Mouse (Mus musculus) E14TG2a.4 (cell line): ENCODE data around the gene Bicdl1.

Experiments used
- H3K27me3 ChIP-seq: 2 replicates; pipeline ENCODE4 v1.6.1; 2014; ENCODE audit warnings: low read length, control low read depth; ENCODE audit not compliant: insufficient read depth
- H3K36me3 ChIP-seq: 2 replicates; pipeline ENCODE4 v1.6.1; 2014; ENCODE audit warnings: low read length, control low read depth; ENCODE audit not compliant: insufficient read depth
- H3K4me1 ChIP-seq: replicated peaks from 2 replicates; pipeline ENCODE4 v1.6.1; 2014; ENCODE audit warnings: low read depth, low read length, control low read depth
- H3K4me3 ChIP-seq: replicated peaks from 2 replicates; pipeline ENCODE4 v1.5.1; 2014; ENCODE audit warnings: mild to moderate bottlenecking, low read length
- H3K9me3 ChIP-seq: 2 replicates; pipeline ENCODE4 v1.6.1; 2014; ENCODE audit warnings: low read length, control low read depth
- CTCF ChIP-seq: conservative IDR thresholded peaks from 2 replicates; pipeline ENCODE4 v1.5.1; 2014; ENCODE audit warnings: low read length
- NANOG ChIP-seq: IDR thresholded peaks from 2 replicates; pipeline ENCODE4 v1.6.1; 2014; ENCODE audit warnings: borderline replicate concordance, low read length, mixed read lengths
- POU5F1 ChIP-seq: IDR thresholded peaks from 2 replicates; pipeline ENCODE4 v1.6.1; 2014; ENCODE audit warnings: low read length, borderline replicate concordance

The Bicdl1 gene

GRCm38 (mm10) chr5:115701981-115702380, 29.4 kb downstream of the Bicdl1 start:
- Histone ChIP-seq H3K4me1 (peaks cover 46% of the 10 kb centered on the region), H3K9me3 (no peaks in the 10 kb centered on the region), H3K27me3 (no peaks in the 10 kb centered on the region), H3K36me3 (no peaks in the 10 kb centered on the region), H3K4me3 (no peak overlapping the region)
- TF ChIP-seq CTCF (no peak), POU5F1 (no peak), NANOG (no peak)

GRCm38 (mm10) chr5:115701215-115701614, 30.2 kb downstream of the Bicdl1 start:
- TF ChIP-seq POU5F1 (no peak), CTCF (no peak)
- Histone ChIP-seq H3K4me1 (peaks cover 54% of the 10 kb centered on the region), H3K9me3 (no peaks in the 10 kb centered on the region), H3K27me3 (no peaks in the 10 kb centered on the region), H3K36me3 (no peaks in the 10 kb centered on the region), H3K4me3 (no peak overlapping the region)

GRCm38 (mm10) chr5:115696811-115697210, 34.6 kb downstream of the Bicdl1 start:
- Histone ChIP-seq H3K36me3 (no peaks in the 10 kb centered on the region), H3K4me3 (no peak overlapping the region), H3K9me3 (no peaks in the 10 kb centered on the region), H3K4me1 (peaks cover 70% of the 10 kb centered on the region), H3K27me3 (no peaks in the 10 kb centered on the region)
- TF ChIP-seq NANOG (no peak), CTCF (no peak), POU5F1 (no peak)

GRCm38 (mm10) chr5:115695191-115695770, 36.1 kb downstream of the Bicdl1 start:
- Histone ChIP-seq H3K36me3 (no peaks in the 10 kb centered on the region), H3K4me3 (no peak overlapping the region), H3K9me3 (no peaks in the 10 kb centered on the region), H3K27me3 (no peaks in the 10 kb centered on the region), H3K4me1 (peaks cover 61% of the 10 kb centered on the region)
- TF ChIP-seq CTCF (no peak), POU5F1 (no peak), NANOG (no peak)

GRCm38 (mm10) chr5:115693271-115693670, 38.1 kb downstream of the Bicdl1 start:
- H3K27me3 ChIP-seq, result no peaks in the 10 kb centered on the region
- H3K4me3 ChIP-seq, result no peak overlapping the region
- TF ChIP-seq CTCF (no peak), POU5F1 (no peak), NANOG (no peak)
- no peaks in the 10 kb centered on the region for H3K9me3 ChIP-seq
- no peaks in the 10 kb centered on the region for H3K36me3 ChIP-seq
- H3K4me1 ChIP-seq, result peaks cover 56% of the 10 kb centered on the region

- TF ChIP-seq CTCF, result no peak
- TF ChIP-seq NANOG, result no peak
- no peak for TF ChIP-seq POU5F1
- H3K27me3 ChIP-seq, result no peaks in the 10 kb centered on the region
- no peak overlapping the region for H3K4me3 ChIP-seq
- H3K4me1 ChIP-seq, result no peaks in the 10 kb centered on the region
- no peaks in the 10 kb centered on the region for H3K36me3 ChIP-seq
- no peaks in the 10 kb centered on the region for H3K9me3 ChIP-seq
Observed at GRCm38 (mm10) chr5:115686716-115687115, 44.7 kb downstream of the Bicdl1 start.

- no peak overlapping the region for H3K4me3 ChIP-seq
- H3K36me3 ChIP-seq, result no peaks in the 10 kb centered on the region
- H3K9me3 ChIP-seq, result no peaks in the 10 kb centered on the region
- H3K27me3 ChIP-seq, result no peaks in the 10 kb centered on the region
- TF ChIP-seq POU5F1 (no peak), CTCF (no peak), NANOG (no peak)
- H3K4me1 ChIP-seq, result no peaks in the 10 kb centered on the region
Observed at GRCm38 (mm10) chr5:115685126-115685525, 46.3 kb downstream of the Bicdl1 start.

- H3K4me1 ChIP-seq, result peaks cover 11% of the 10 kb centered on the region
- no peak overlapping the region for H3K4me3 ChIP-seq
- H3K36me3 ChIP-seq, result peaks cover 41% of the 10 kb centered on the region
- no peaks in the 10 kb centered on the region for H3K27me3 ChIP-seq
- no peaks in the 10 kb centered on the region for H3K9me3 ChIP-seq
- TF ChIP-seq CTCF (no peak), NANOG (no peak), POU5F1 (no peak)
Observed at GRCm38 (mm10) chr5:115671846-115672245, 59.6 kb downstream of the Bicdl1 start.

- peaks cover 16% of the 10 kb centered on the region for H3K4me1 ChIP-seq
- H3K27me3 ChIP-seq, result no peaks in the 10 kb centered on the region
- no peak overlapping the region for H3K4me3 ChIP-seq
- peaks cover 41% of the 10 kb centered on the region for H3K36me3 ChIP-seq
- H3K9me3 ChIP-seq, result no peaks in the 10 kb centered on the region
- TF ChIP-seq POU5F1, result no peak
- TF ChIP-seq CTCF, result no peak
- TF ChIP-seq NANOG, result no peak
Observed at GRCm38 (mm10) chr5:115670406-115670805, 61.0 kb downstream of the Bicdl1 start.

GRCm38 (mm10) chr5:115669974-115670373, 61.4 kb downstream of the Bicdl1 start:
- H3K27me3 ChIP-seq, result no peaks in the 10 kb centered on the region
- no peak overlapping the region for H3K4me3 ChIP-seq
- H3K9me3 ChIP-seq, result no peaks in the 10 kb centered on the region
- H3K36me3 ChIP-seq, result peaks cover 41% of the 10 kb centered on the region
- peaks cover 16% of the 10 kb centered on the region for H3K4me1 ChIP-seq
- TF ChIP-seq POU5F1 (no peak), NANOG (no peak), CTCF (no peak)
